Mouse (Mus musculus) lung, postnatal 10 days (tissue): ENCODE data around the gene Ghrhr.
A peak's percentile ranks its signal among the peaks of the same experiment; 100 is the strongest.

Experiments used
- DNase-seq: peaks from one replicate; pipeline ENCODE4 v3.0.0; 2021

Ghrhr gene

GRCm38 (mm10) chr6:55376076-55376475 lies at the start of gene Ghrhr:
Ghrhr (plus strand) TSS chr6:55376295.
- DNase-seq, result no peak

DNA sequence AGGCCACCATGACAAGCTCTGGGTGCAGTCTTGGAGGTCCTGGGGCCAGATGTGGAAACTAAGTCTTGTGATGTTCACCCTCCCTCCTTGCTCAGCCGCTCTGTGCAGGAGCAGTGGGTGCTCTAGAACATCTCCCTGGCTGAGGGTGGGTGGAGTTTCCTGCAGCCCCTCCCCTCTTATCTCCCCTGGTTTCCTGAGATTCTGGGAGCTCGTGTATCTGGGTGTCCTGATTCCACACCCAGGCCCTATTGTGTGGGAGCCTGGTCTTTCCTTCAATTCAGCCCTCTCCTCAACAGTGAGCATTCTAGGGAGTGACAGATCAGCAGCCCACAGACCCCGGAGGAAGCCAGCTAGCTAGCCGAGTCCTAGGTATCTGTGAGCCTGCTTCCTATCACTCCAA lies 49.8 kb upstream of the Ghrhr start:
- DNase-seq, result peak; percentile 81

GRCm38 (mm10) chr6:55327326-55327725 lies 48.8 kb upstream of the Ghrhr start:
- DNase-seq, result peak; percentile 83

DNA sequence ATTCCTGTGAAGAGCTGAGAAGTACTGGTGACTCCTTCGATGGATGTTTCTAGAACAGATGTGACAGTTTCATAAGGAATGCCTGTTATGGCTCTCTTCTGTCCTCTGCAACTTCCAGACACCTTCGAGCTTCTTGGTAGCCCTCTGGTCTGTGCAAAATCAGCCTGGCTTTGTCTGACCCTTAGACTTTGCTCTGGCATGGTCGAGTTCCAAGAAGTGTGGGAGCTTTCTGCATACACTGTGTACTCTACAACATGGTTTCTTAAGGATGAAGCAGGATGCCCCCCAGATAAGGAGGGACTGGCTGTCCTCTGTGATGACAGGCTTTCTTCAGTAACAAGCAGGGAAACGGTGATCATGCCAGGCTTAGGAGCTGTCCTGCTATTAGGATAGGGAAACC lies 47.9 kb upstream of the Ghrhr start:
- no peak for DNase-seq

- DNase-seq, result peak; percentile 61
Observed at GRCm38 (mm10) chr6:55331315-55331714, 44.8 kb upstream of the Ghrhr start.

GRCm38 (mm10) chr6:55332100-55332772 lies 43.9 kb upstream of the Ghrhr start:
- DNase-seq, result no peak

DNA sequence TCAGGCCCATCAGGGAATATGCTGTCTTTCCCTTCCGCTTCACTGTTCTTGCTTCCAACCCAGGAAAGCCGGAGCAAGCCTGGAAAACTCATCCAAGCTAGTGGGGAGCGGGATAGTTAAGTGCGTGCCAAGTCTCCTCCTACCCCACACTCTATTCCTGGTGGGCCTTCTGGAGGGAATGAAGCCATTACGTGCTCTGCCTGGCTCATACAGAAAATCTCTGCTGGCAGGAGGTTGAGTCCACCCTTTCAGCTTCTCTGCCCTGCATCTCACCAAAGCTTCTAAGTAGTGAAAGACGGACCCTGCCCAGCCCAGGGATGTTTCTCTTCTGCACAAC lies 43.4 kb upstream of the Ghrhr start:
- no peak for DNase-seq

GRCm38 (mm10) chr6:55335989-55336514 lies 40.0 kb upstream of the Ghrhr start, which contains the start of gene Aqp1:
Aqp1 (plus strand) TSS chr6:55336432.
- DNase-seq, result peak; percentile 93

- DNase-seq, result no peak
Observed at GRCm38 (mm10) chr6:55337242-55337641, 38.9 kb upstream of the Ghrhr start.

DNA sequence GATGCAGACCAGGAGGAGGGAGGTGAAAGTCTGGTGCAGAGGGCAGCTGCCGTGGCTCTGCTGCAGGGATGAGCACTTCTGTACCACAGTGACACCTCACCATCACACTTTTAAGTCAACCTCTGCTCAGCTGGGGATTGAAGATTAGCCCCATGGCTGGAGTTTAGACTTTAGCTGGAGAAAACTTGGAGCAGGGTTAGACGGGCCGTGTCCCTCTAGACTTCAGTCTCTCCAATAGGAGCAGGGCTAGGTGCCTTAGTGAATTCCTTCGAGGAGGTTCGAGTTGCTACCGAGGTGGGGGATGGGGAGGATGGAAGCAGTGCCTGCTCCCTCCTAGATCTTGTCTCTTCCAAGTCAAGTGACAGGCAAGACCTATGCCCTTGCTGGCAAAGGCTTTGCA lies 38.0 kb upstream of the Ghrhr start:
- no peak for DNase-seq

DNA sequence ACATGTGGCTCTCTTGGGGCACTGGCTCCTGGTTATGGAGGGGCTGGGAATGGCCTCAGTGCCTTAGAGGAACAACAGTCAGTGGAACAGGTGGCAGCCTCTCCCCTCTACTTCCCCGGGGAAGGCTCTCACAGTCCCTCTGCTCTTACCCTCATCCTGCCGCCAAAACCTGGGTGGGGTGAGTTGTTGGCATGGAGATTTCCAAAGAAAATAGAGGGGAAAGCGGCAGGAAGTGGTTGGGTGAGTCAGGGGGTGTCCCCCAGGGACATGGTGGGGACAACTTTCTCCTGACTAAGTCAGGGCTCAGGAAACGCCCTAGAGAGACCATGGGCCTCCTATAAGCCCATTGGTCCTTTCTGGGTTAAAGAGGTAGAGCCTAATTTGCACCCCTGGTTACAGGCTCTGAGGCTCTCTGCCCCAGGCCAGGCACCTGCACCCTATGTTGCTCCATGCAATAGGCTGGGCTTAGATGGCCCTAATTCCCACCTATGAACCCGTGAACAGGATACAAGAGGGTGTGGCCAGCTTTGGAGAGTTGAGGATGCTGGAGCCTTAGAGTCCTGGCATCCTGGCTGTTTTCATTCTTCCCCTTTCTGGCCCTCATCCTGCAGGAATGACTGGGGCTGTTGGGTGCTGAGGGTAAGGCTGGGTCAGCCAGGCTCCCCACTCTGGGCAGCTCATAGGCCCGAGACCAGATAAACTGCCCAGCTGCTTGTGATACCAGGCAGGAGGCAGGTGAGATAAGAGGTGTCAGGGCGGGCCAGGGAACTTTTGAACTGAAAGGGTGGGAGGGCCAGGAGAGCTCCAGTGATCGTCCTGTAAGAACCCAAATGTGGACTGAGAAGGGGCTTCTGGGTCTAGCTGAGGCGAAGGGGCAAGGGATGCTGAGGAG lies 36.9 kb upstream of the Ghrhr start:
- DNase-seq, result no peak

DNA sequence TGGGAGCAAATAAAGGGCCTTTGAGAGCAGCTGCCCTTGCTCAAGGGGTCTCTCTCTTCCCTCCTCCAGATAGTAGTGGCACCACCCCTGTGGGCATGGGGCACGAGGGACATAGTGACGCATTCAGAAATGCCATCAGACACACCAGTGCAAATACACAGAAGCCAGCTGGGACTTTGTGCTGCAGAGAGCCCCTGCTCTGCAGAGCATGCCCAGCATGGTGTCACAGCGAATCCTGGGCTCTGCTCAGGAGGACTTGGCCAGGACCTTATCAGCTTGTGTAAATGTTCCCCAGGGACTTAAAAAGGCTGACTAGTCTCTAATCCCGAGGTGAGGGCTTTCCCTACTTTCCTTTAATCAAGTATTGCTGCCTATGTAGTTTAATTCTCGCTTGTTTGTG lies 34.4 kb upstream of the Ghrhr start:
- DNase-seq, result peak; percentile 61

DNA sequence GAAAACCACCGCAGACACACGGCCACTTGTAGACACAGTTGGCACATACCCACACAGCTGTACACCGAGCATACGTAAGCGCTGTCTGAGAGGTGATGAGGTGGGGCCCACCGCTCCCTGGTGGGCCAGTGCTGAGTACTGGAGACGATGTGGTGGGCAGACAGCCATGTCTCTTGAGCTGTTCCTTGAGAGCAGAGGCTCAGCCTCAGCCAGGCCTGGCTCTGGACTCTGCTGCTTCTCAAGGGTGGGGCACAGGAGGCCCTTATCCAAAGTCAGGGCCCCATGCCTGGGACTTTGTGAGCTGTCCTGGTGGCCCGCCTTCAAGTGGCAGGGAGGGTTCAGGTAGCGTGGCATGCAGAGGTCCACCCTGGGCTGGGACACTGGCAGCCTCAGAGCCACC lies 33.8 kb upstream of the Ghrhr start:
- peak; percentile 62 for DNase-seq

GRCm38 (mm10) chr6:55343446-55343845 lies 32.6 kb upstream of the Ghrhr start:
- DNase-seq, result no peak

- DNase-seq, result no peak
Observed at GRCm38 (mm10) chr6:55344291-55345016, 31.6 kb upstream of the Ghrhr start.

- DNase-seq, result no peak
Observed at GRCm38 (mm10) chr6:55345264-55345663, 30.8 kb upstream of the Ghrhr start.

DNA sequence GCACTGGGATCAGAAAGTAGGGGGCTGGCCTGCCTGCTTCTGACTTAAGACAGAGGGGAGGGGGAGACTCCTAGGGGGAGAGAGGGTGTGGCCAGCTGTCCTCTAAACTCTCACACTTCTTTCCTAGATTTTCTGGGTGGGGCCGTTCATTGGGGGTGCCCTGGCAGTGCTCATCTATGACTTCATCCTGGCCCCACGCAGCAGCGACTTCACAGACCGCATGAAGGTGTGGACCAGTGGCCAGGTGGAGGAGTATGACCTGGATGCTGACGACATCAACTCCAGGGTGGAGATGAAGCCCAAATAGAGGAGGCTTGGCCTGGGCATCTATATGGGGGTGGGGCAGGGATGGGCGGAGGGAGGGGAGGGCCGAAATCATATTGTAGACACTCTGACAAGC lies 29.6 kb upstream of the Ghrhr start:
- DNase-seq, result no peak

DNA sequence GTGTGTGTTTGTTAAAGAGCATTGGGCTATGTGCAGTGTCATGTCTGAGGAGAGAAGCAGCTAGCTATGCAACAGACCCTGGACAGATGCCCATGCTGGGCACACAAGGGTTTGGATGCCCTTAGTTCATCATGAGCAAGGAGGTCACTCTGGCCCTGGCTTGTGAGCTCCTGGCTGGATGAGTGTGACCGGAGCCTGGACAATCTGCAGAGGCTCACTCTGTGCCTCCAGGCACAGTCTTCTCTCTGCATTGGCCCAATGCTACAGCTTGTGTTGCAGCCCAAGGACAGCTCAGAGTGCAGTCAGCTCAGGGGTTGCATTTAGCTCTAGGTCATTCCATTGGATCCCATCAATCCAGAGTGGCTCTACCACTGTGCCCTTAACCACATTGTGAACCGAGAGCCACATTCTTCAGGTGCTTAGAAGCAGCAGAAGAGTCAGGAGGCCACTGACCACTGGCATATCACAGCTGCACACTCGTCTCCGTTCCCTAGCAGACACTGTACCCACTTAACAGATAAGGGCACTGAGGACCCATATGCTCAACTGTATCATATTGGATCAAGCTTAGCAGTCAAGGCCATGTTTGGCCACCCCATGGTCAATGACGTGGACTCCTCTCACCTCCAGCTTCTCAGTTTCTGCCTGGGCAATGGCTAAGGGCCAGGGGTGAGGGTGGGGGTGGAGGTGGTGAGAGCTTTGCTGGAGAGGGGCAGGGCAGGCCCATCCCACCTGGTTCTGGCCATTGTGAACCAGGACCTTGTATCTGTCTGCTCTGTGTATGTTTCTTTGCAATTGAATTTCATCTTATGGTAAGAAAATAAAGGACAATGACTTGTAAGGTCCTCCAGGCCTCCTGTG lies 28.2 kb upstream of the Ghrhr start:
- DNase-seq, result no peak

DNA sequence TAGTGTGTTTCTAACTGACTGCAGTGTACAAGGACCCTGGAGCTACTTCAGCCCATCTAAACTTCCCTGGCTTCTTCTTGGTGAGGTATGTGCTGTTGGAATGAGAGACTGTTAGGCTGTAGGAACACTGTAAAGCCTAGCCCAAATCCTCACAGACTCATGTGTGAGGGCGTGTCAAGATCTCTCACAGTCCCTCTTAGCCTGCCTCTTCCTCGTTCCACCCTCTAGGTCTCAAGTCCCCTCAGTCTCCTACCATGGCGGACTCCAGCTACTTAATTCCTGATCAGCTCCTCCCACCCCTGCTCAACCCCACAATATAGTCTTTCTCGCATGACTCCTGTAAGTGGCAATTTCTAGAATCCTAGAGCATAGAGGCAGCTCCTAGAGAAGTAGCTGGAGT lies 26.9 kb upstream of the Ghrhr start:
- DNase-seq, result no peak

DNA sequence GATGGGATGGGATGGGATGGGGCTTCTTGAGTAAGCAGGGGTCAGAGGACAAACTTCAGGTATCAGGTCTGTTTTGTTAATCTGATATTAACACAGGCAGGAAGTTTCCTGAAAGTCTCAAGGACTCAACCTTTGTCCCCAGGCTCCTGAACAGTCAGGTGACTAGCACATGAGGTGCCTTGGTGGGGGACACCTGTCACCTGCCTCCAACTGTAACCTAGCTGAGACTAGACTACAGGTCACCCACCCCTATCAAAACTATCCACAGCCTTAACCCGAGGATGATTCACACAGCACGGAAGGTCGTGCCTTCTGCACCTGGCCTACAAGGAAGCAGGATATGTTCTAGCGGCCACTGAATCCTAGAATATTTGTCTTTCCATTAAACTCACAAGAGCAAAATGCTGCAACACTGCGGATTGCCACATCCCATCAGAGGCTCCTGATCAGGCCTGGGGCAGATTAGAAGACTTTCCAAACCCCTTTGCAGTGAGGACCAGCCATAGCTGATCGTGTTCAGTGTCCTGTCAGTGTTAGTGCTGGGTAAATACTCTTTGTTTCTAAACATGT lies 25.6 kb upstream of the Ghrhr start:
- DNase-seq, result no peak

- DNase-seq, result no peak
Observed at GRCm38 (mm10) chr6:55351712-55352111, 24.4 kb upstream of the Ghrhr start.
